Mouse (Mus musculus): ENCODE measurements around the gene 5730409E04Rik. TPM values are rescaled to one million over a fixed set of nuclear protein-coding genes. Genes with fewer than 3 reads are reported as not detected.
A peak's percentile ranks its signal among the peaks of the same experiment; 100 is the strongest.

Gene 5730409E04Rik
- polyA plus RNA-seq, 1 experiment from 2014 or later = 1.7 TPM

DNA sequence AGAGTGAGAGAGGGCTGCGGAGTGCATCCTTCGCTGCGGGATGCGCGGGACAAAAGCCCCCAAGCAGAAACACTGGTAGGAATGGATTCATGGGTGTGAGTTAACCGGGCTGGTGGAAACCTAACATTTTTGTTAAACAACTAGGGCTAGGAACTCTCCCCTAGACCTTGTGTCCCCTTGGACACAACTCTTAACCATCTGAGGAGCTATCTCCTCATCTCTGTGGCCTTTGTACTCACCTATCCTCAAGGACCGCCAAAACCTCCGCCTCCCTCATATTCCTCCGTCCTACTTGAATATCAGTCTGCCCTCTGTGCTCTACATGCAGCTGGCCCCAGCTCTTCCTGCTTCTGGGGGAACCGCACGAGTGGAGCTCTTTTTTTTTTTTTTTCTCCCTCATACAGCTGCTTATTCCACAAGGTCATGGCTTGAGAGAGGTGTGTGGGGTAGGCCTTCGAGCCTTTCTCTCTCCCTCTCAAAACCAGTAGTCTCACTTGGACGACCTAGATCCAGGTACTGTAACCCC is 10.8 kb downstream of the 5730409E04Rik start:
- DNase-seq (ENCODE audit: low spot score) (no peak), ATAC-seq (replicated peaks; ENCODE audit: low FRiP score) (0 out of 2 replicates have a peak, but pooled peaks have one; percentile 18)
- no peaks in the 10 kb centered on the region for H3K9me3 ChIP-seq (ENCODE audit: control insufficient read depth, low read length)
- no peaks in the 10 kb centered on the region for H3K36me3 ChIP-seq (ENCODE audit: control insufficient read depth, insufficient read depth, low read length)
- H3K4me1 ChIP-seq (replicated peaks; ENCODE audit: control insufficient read depth, insufficient read depth, low read length) = peaks cover 7% of the 10 kb centered on the region; the same call in 1 of the 2 replicates
- peak overlapping the region; percentile 87 for H3K27ac ChIP-seq (ENCODE audit: low read depth, low read length)
- peak overlapping the region; percentile 63 for H3K4me2 ChIP-seq (ENCODE audit: low read depth, low read length, severe bottlenecking)
- H3K9ac ChIP-seq (ENCODE audit: low read length) = peak overlapping the region; percentile 69
- WGBS = 19% methylated on average over 13 of the region's 13 CpGs
- H3K27me3 ChIP-seq (ENCODE audit: control insufficient read depth, insufficient read depth, low read length) = peaks cover 13% of the 10 kb centered on the region
- peak overlapping the region; percentile 27 for H3K4me3 ChIP-seq (ENCODE audit: low read depth, low read length)

DNA sequence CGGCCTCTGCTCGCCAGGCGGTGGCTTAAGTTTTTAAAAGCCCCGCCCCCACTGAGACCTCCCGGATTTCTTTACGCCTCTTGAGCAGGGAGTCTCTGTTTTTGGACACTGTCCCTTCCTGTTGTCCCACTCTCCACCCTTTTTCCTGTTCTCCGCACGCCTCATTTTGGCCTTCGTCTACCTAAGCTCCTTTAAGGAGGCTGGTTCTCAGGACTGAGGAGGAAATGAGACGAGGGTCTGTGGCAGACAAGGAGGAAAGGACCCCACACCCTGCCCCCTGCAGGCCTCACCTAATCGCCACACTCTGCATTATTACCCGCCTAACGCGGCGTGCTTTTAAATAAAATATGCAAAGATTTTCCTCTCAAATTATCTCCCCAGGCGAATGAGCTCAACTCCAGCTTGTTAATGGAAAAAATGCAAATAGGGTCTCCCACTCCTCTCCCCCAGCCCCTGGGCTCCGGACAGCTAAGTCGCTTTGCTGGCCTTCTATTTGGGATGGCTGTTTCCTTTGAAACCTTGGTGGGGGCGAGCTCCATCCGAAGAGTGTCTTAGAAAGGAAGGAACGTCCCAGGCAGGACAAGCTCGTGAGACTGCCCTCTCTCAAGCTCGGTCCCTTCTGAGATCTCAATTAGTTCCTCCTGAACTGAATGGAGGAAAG is 17.5 kb downstream of the 5730409E04Rik start:
- Histone ChIP-seq H3K4me3 (ENCODE audit: low read depth, low read length) (peak overlapping the region; percentile 10; the same call in 1 of the 2 replicates), H3K4me2 (ENCODE audit: low read depth, low read length, severe bottlenecking) (peak overlapping the region; percentile 44; the same call in 1 of the 2 replicates), H3K27me3 (ENCODE audit: control insufficient read depth, insufficient read depth, low read length) (no peaks in the 10 kb centered on the region), H3K9me3 (ENCODE audit: control insufficient read depth, low read length) (no peaks in the 10 kb centered on the region), H3K4me1 (replicated peaks; ENCODE audit: control insufficient read depth, insufficient read depth, low read length) (peaks cover 7% of the 10 kb centered on the region), H3K9ac (ENCODE audit: low read length) (peak overlapping the region; percentile 39), H3K36me3 (ENCODE audit: control insufficient read depth, insufficient read depth, low read length) (no peaks in the 10 kb centered on the region), H3K27ac (ENCODE audit: low read depth, low read length) (peak overlapping the region; percentile 39; the same call in 1 of the 2 replicates)
- WGBS = under 1% methylated on average over 23 of the region's 23 CpGs
- DNase-seq (ENCODE audit: low spot score) = peak; percentile 68
- ATAC-seq (replicated peaks; ENCODE audit: low FRiP score) = peak; percentile 66

DNA sequence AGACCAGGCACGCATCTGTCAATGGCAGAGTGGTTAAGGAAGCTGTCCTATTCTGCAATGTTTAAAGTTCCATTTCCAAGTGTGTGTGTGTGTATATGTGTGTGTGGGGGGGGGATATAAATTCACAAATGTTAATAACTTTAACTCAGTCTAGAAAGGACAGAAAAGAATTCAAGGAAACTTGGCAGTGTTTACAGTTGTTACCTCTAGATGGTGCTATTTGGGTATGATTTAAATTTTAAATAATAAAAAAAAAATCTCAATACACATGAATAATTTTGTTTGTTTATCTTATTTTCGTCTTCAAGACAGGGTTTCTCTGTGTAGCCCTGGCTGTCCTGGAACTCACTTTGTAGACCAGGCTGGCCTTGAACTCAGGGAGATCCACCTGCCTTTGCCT is 22.3 kb downstream of the 5730409E04Rik start:
- no peaks in the 10 kb centered on the region for H3K36me3 ChIP-seq (ENCODE audit: control insufficient read depth, insufficient read depth, low read length)
- H3K4me2 ChIP-seq (ENCODE audit: low read depth, low read length, severe bottlenecking) = no peak overlapping the region
- no peaks in the 10 kb centered on the region for H3K9me3 ChIP-seq (ENCODE audit: control insufficient read depth, low read length)
- H3K4me3 ChIP-seq (ENCODE audit: low read depth, low read length) = no peak overlapping the region
- ATAC-seq (replicated peaks; ENCODE audit: low FRiP score) (no peak), DNase-seq (ENCODE audit: low spot score) (no peak)
- 50% methylated on average over 2 of the region's 2 CpGs for WGBS
- no peak overlapping the region for H3K27ac ChIP-seq (ENCODE audit: low read depth, low read length)
- peaks cover 6% of the 10 kb centered on the region for H3K4me1 ChIP-seq (replicated peaks; ENCODE audit: control insufficient read depth, insufficient read depth, low read length)
- H3K9ac ChIP-seq (ENCODE audit: low read length) = no peak overlapping the region
- peaks cover 2% of the 10 kb centered on the region for H3K27me3 ChIP-seq (ENCODE audit: control insufficient read depth, insufficient read depth, low read length)

DNA sequence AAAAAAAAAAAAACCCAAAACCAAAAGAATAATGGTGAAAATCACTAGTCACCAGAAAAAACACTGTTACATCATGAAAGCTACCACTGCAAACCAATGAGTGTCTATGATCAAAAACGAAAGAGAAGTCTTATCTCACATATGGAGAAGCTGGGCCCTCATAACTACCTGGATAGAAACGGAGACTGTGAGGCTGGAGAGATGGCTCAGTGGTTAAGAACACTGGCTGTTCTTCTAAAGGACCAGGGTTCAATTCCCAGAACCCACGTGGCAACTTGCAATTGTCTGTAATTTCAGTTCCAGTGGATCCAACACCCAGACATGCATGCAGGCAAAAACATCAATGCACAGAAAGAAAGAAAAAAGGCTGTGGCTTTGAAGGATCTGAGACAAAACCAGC is 23.1 kb downstream of the 5730409E04Rik start:
- Histone ChIP-seq H3K9ac (ENCODE audit: low read length) (no peak overlapping the region), H3K27me3 (ENCODE audit: control insufficient read depth, insufficient read depth, low read length) (peaks cover 2% of the 10 kb centered on the region), H3K4me2 (ENCODE audit: low read depth, low read length, severe bottlenecking) (no peak overlapping the region), H3K36me3 (ENCODE audit: control insufficient read depth, insufficient read depth, low read length) (no peaks in the 10 kb centered on the region), H3K4me1 (replicated peaks; ENCODE audit: control insufficient read depth, insufficient read depth, low read length) (peaks cover under 1% of the 10 kb centered on the region; the same call in 1 of the 2 replicates), H3K9me3 (ENCODE audit: control insufficient read depth, low read length) (no peaks in the 10 kb centered on the region), H3K4me3 (ENCODE audit: low read depth, low read length) (no peak overlapping the region), H3K27ac (ENCODE audit: low read depth, low read length) (no peak overlapping the region)
- DNase-seq (ENCODE audit: low spot score) (no peak), ATAC-seq (replicated peaks; ENCODE audit: low FRiP score) (no peak)
- 71% methylated on average over 3 of the region's 3 CpGs for WGBS

DNA sequence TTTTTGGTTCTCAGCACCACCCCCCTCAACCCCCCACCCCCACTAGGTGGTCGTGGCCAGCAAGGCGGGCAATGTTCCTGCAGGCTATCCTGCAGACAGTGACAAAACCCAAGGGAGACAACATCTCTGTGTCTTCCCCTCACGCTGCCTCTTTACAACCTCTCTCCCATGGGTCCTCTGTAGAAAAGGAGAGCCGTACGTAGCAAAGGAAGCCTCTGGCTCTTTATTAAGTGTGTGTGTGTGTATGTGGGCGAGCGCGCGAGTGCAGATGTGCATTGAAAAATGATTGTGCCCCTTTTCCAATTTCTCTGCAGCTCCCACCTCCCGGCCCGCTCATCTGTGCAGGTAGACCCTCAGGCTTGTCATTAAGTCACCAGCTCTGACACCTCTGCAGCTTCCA is 26.7 kb downstream of the 5730409E04Rik start:
- H3K27ac ChIP-seq (ENCODE audit: low read depth, low read length) = no peak overlapping the region
- H3K4me2 ChIP-seq (ENCODE audit: low read depth, low read length, severe bottlenecking) = no peak overlapping the region
- no peak overlapping the region for H3K9ac ChIP-seq (ENCODE audit: low read length)
- WGBS = 34% methylated on average over 11 of the region's 11 CpGs
- ATAC-seq (replicated peaks; ENCODE audit: low FRiP score) (no peak), DNase-seq (ENCODE audit: low spot score) (no peak)
- H3K9me3 ChIP-seq (ENCODE audit: control insufficient read depth, low read length) = no peaks in the 10 kb centered on the region
- no peak overlapping the region for H3K4me3 ChIP-seq (ENCODE audit: low read depth, low read length)
- H3K4me1 ChIP-seq (replicated peaks; ENCODE audit: control insufficient read depth, insufficient read depth, low read length) = no peaks in the 10 kb centered on the region
- H3K36me3 ChIP-seq (ENCODE audit: control insufficient read depth, insufficient read depth, low read length) = no peaks in the 10 kb centered on the region
- peaks cover 2% of the 10 kb centered on the region for H3K27me3 ChIP-seq (ENCODE audit: control insufficient read depth, insufficient read depth, low read length)

DNA sequence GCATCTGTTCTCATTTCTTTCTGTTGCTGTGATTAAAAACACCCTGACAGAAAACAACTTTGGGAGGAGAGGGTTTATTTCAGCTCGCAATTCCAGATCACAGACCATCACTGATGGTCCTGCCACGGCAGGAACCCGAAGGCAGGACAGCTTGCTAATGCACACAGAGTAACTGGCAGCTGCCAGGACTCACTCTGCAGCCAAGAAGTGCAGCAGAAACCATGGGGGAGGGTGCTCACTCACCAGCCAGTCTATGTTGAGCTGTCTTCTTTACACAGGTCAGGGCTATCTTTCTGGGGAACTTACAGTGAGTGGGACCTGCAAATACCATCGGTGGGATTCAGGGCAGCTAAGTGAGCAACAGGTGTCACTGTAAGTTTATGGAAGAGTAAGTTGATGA is 27.8 kb downstream of the 5730409E04Rik start:
- Histone ChIP-seq H3K9me3 (ENCODE audit: control insufficient read depth, low read length) (no peaks in the 10 kb centered on the region), H3K4me3 (ENCODE audit: low read depth, low read length) (no peak overlapping the region), H3K4me2 (ENCODE audit: low read depth, low read length, severe bottlenecking) (no peak overlapping the region), H3K36me3 (ENCODE audit: control insufficient read depth, insufficient read depth, low read length) (no peaks in the 10 kb centered on the region), H3K27ac (ENCODE audit: low read depth, low read length) (no peak overlapping the region), H3K27me3 (ENCODE audit: control insufficient read depth, insufficient read depth, low read length) (peaks cover 2% of the 10 kb centered on the region), H3K4me1 (replicated peaks; ENCODE audit: control insufficient read depth, insufficient read depth, low read length) (no peaks in the 10 kb centered on the region), H3K9ac (ENCODE audit: low read length) (no peak overlapping the region)
- ATAC-seq (replicated peaks; ENCODE audit: low FRiP score) (no peak), DNase-seq (ENCODE audit: low spot score) (no peak)
- 75% methylated on average over 4 of the region's 4 CpGs for WGBS

DNA sequence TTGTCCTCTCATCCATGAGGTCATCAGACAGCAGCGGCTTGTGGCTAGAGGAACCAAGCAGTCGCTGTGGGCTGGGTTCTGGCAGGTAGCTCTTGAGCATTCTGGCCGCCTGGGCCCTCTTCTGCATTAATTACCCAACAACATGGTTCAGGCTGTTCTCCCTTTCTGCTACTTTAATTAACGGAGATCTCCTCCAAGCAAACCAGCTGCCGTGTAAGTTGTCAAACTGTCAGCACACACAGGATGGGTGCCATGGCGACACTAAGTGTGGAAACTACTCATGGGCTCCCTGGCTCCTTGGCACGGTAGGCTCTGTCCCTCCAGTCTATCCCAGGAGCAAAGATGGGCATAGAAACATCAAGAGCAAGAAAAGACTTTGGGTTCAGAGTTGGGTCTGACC is 29.7 kb downstream of the 5730409E04Rik start:
- Histone ChIP-seq H3K27ac (ENCODE audit: low read depth, low read length) (no peak overlapping the region), H3K27me3 (ENCODE audit: control insufficient read depth, insufficient read depth, low read length) (peaks cover 2% of the 10 kb centered on the region), H3K36me3 (ENCODE audit: control insufficient read depth, insufficient read depth, low read length) (no peaks in the 10 kb centered on the region), H3K4me3 (ENCODE audit: low read depth, low read length) (no peak overlapping the region), H3K4me2 (ENCODE audit: low read depth, low read length, severe bottlenecking) (no peak overlapping the region), H3K4me1 (replicated peaks; ENCODE audit: control insufficient read depth, insufficient read depth, low read length) (no peaks in the 10 kb centered on the region), H3K9me3 (ENCODE audit: control insufficient read depth, low read length) (no peaks in the 10 kb centered on the region), H3K9ac (ENCODE audit: low read length) (no peak overlapping the region)
- WGBS = 54% methylated on average over 7 of the region's 7 CpGs
- DNase-seq (ENCODE audit: low spot score) (no peak), ATAC-seq (replicated peaks; ENCODE audit: low FRiP score) (no peak)

DNA sequence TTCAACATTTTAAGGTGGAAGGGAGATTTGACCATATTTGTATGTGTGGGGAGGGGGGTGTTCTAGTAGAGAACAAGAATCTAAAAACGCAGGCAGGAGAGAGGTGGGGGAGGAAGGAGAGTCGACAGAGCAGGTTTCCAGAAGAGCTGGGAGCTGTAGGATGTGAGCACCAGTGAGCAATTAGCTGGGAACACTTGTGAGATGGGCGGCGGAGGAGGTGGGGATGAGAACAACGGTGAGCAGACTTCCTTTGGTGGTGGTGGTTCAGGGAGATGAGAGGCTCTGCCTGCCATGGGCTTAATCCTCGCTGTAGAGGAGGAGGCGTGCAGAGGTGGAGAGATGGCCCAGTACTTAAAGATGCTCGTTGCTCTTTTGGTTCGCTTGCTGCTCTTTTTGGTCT is 32.3 kb downstream of the 5730409E04Rik start:
- ATAC-seq (replicated peaks; ENCODE audit: low FRiP score) = no peak
- 37% methylated on average over 9 of the region's 9 CpGs for WGBS
- no peaks in the 10 kb centered on the region for H3K9me3 ChIP-seq (ENCODE audit: control insufficient read depth, low read length)

DNA sequence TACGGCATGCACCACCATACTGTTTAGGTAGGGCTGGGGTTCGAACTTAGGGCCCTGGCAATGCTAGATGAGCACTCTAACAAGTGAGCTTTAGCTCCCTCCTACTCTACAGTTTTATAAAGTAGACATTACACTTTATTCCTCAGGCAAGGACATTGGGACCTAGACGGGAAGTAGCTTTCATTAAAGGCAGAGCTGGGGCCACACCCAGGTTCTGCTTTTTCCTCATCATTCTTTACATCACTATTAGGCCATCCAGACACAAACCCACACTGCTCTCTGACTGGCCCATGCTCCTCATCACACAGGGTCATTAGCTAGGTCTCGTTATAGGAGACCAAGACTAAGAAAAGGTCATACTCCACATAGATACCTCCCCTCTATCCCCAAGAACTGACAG is 34.2 kb downstream of the 5730409E04Rik start:
- ATAC-seq (replicated peaks; ENCODE audit: low FRiP score) (no peak), DNase-seq (ENCODE audit: low spot score) (no peak)
- no peaks in the 10 kb centered on the region for H3K27me3 ChIP-seq (ENCODE audit: control insufficient read depth, insufficient read depth, low read length)
- H3K36me3 ChIP-seq (ENCODE audit: control insufficient read depth, insufficient read depth, low read length) = no peaks in the 10 kb centered on the region
- H3K4me3 ChIP-seq (ENCODE audit: low read depth, low read length) = no peak overlapping the region
- no peak overlapping the region for H3K27ac ChIP-seq (ENCODE audit: low read depth, low read length)
- H3K9ac ChIP-seq (ENCODE audit: low read length) = no peak overlapping the region
- H3K4me1 ChIP-seq (replicated peaks; ENCODE audit: control insufficient read depth, insufficient read depth, low read length) = peaks cover 8% of the 10 kb centered on the region; the same call in 1 of the 2 replicates
- no peak overlapping the region for H3K4me2 ChIP-seq (ENCODE audit: low read depth, low read length, severe bottlenecking)
- H3K9me3 ChIP-seq (ENCODE audit: control insufficient read depth, low read length) = no peaks in the 10 kb centered on the region
- 78% methylated on average over 4 of the region's 4 CpGs for WGBS

More for the DNA sequence above, 32.3 kb downstream of the 5730409E04Rik start:
- no peak for DNase-seq (ENCODE audit: low spot score)
- Histone ChIP-seq H3K27ac (ENCODE audit: low read depth, low read length) (no peak overlapping the region), H3K9ac (ENCODE audit: low read length) (no peak overlapping the region), H3K4me3 (ENCODE audit: low read depth, low read length) (no peak overlapping the region), H3K36me3 (ENCODE audit: control insufficient read depth, insufficient read depth, low read length) (no peaks in the 10 kb centered on the region), H3K27me3 (ENCODE audit: control insufficient read depth, insufficient read depth, low read length) (no peaks in the 10 kb centered on the region), H3K4me1 (replicated peaks; ENCODE audit: control insufficient read depth, insufficient read depth, low read length) (no peaks in the 10 kb centered on the region), H3K4me2 (ENCODE audit: low read depth, low read length, severe bottlenecking) (no peak overlapping the region)
